Mouse (Mus musculus) forebrain, embryonic 15.5 days (tissue): ENCODE measurements at regions not wholly inside any gene's neighbourhood (a gene's known extent, or its start where the extent isn't known, plus 50 kb on each side); places are given as distances from the start of the nearest gene placed in this dataset.
"Not testable (repeated sequence)": the region's sequence is repeated elsewhere in the genome, so short reads cannot be mapped to it uniquely, and the experiment has no call there.

Experiments used
- ATAC-seq: fragments of 200-750 bp; cut with Nextera tagmentation; replicated peaks from 2 replicates; pipeline ENCODE4 v1.8.0; 2017; ENCODE audit warnings: mild to moderate bottlenecking, moderate TSS enrichment, moderate library complexity
- H3K27ac ChIP-seq: fragments of 300-500 bp; sonication (generic); replicated peaks from 2 replicates; pipeline ENCODE4 v1.5.1; 2015; ENCODE audit warnings: mild to moderate bottlenecking, inconsistent platforms
- H3K27me3 ChIP-seq: fragments of 300-500 bp; sonication (generic); 2 replicates; pipeline ENCODE4 v1.6.1; 2015; ENCODE audit warnings: inconsistent platforms
- H3K36me3 ChIP-seq: fragments of 300-500 bp; sonication (generic); 2 replicates; pipeline ENCODE4 v1.6.1; 2015; ENCODE audit warnings: mild to moderate bottlenecking, inconsistent platforms
- H3K4me1 ChIP-seq: fragments of 300-500 bp; sonication (generic); 2 replicates; pipeline ENCODE4 v1.6.1; 2015; ENCODE audit warnings: inconsistent platforms
- H3K4me2 ChIP-seq: fragments of 300-500 bp; sonication (generic); replicated peaks from 2 replicates; pipeline ENCODE4 v1.6.1; 2015; ENCODE audit warnings: mild to moderate bottlenecking, inconsistent platforms
- H3K4me3 ChIP-seq: fragments of 300-500 bp; sonication (generic); 2 replicates; pipeline ENCODE4 v1.5.1; 2015; ENCODE audit warnings: mild to moderate bottlenecking, inconsistent platforms
- H3K9ac ChIP-seq: fragments of 300-500 bp; sonication (generic); replicated peaks from 2 replicates; pipeline ENCODE4 v1.6.1; 2015; ENCODE audit warnings: mild to moderate bottlenecking, inconsistent platforms
- H3K9me3 ChIP-seq: fragments of 300-500 bp; sonication (generic); 2 replicates; pipeline ENCODE4 v1.6.1; 2016; ENCODE audit warnings: inconsistent platforms
- WGBS: fragments of 180-500 bp; shearing (Covaris S2); methylation state at CpG from one replicate; pipeline ENCODE4 v1.1.7; 2015; ENCODE audit warnings: mixed read lengths; 5-methylcytosine and 5-hydroxymethylcytosine counted together

GRCm38 (mm10) chr2:108827974-108828700, 452.4 kb upstream of the Kif18a start:
- Histone ChIP-seq H3K4me3 (no peak overlapping the region), H3K36me3 (no peaks in the 10 kb centered on the region), H3K4me1 (peaks cover 6% of the 10 kb centered on the region; the same call in 1 of the 2 replicates), H3K9me3 (no peaks in the 10 kb centered on the region), H3K9ac (no peak overlapping the region), H3K27ac (no peak overlapping the region), H3K4me2 (no peak overlapping the region), H3K27me3 (no peaks in the 10 kb centered on the region)
- ATAC-seq: no peak
- 33% methylated on average over 3 of the region's 3 CpGs for WGBS

GRCm38 (mm10) chr2:108843855-108844254, 436.7 kb upstream of the Kif18a start:
- not testable (repeated sequence) for H3K4me3 ChIP-seq, H3K9me3 ChIP-seq, H3K27me3 ChIP-seq, H3K4me1 ChIP-seq, H3K9ac ChIP-seq, H3K27ac ChIP-seq, H3K4me2 ChIP-seq, H3K36me3 ChIP-seq, ATAC-seq
- 26% methylated on average over 2 of the region's 2 CpGs for WGBS

DNA sequence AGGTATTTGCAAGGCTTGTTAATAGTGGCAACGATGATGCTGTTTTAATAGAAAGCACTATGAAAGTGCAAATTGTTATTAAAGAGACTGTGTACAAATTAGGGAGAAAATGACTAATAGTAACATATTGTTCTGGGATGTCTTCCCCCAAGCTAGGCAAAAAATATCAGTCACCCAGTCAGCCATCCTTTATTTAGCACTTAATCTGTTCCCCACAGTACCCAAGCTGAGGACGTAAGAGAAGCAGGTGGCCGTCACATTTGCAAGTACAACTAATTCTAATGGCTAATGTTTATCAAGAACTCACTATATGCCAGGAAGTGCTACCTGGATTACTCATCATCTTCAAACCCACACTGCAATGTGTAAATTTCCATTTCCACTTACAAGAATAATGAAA, 432.5 kb upstream of the Kif18a start:
- Histone ChIP-seq H3K4me3 (no peak overlapping the region), H3K9me3 (no peaks in the 10 kb centered on the region), H3K27ac (no peak overlapping the region), H3K4me2 (no peak overlapping the region), H3K9ac (no peak overlapping the region), H3K27me3 (no peaks in the 10 kb centered on the region), H3K36me3 (no peaks in the 10 kb centered on the region), H3K4me1 (no peaks in the 10 kb centered on the region)
- no peak for ATAC-seq
- 89% methylated on average over 3 of the region's 3 CpGs for WGBS

DNA sequence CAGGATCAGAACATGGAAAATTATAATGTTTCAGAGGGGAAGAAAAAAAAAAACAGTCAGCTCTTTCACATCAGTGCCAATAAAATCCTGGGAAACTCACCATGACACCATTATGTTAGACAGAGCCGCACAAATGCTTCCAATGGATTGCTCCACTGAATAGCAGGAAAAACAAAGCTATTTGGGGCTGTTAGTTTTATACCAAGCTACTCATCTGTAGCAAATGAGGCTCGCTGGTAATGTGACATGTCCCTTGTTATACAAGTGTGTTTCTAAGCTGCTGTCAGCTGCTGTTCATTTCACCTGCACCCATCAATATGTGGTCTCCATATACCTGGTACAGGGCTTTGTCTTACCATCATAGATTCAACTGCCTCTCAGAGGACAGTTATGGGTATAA, 426.1 kb upstream of the Kif18a start:
- no peak overlapping the region for H3K4me2 ChIP-seq
- no peaks in the 10 kb centered on the region for H3K27me3 ChIP-seq
- no peak overlapping the region for H3K9ac ChIP-seq
- peak; percentile 41; the same call in 1 of the 2 replicates for ATAC-seq
- no peak overlapping the region for H3K27ac ChIP-seq
- no peaks in the 10 kb centered on the region for H3K36me3 ChIP-seq
- H3K4me3 ChIP-seq: no peak overlapping the region
- 11% methylated on average over 2 of the region's 2 CpGs for WGBS
- H3K4me1 ChIP-seq: peaks cover 4% of the 10 kb centered on the region; the same call in 1 of the 2 replicates
- no peaks in the 10 kb centered on the region for H3K9me3 ChIP-seq

GRCm38 (mm10) chr2:108877141-108877540, 403.4 kb upstream of the Kif18a start:
- H3K36me3 ChIP-seq: no peaks in the 10 kb centered on the region
- H3K9ac ChIP-seq: no peak overlapping the region
- no peak overlapping the region for H3K27ac ChIP-seq
- no peaks in the 10 kb centered on the region for H3K4me1 ChIP-seq
- no peak for ATAC-seq
- WGBS: 77% methylated on average over 4 of the region's 4 CpGs
- no peaks in the 10 kb centered on the region for H3K27me3 ChIP-seq
- H3K9me3 ChIP-seq: no peaks in the 10 kb centered on the region; the same call in 1 of the 2 replicates
- H3K4me2 ChIP-seq: no peak overlapping the region
- no peak overlapping the region for H3K4me3 ChIP-seq

- 75% methylated on average over 3 of the region's 3 CpGs for WGBS
Measured at GRCm38 (mm10) chr2:108877676-108878075, 402.9 kb upstream of the Kif18a start.

GRCm38 (mm10) chr2:108904121-108904733, 376.3 kb upstream of the Kif18a start:
- Histone ChIP-seq H3K27ac (no peak overlapping the region), H3K36me3 (no peaks in the 10 kb centered on the region), H3K9ac (no peak overlapping the region), H3K4me2 (no peak overlapping the region), H3K4me1 (no peaks in the 10 kb centered on the region), H3K27me3 (no peaks in the 10 kb centered on the region), H3K9me3 (no peaks in the 10 kb centered on the region), H3K4me3 (no peak overlapping the region)
- peak; percentile 81 for ATAC-seq
- 65% methylated on average over 3 of the region's 3 CpGs for WGBS

More at GRCm38 (mm10) chr2:108877676-108878075, 402.9 kb upstream of the Kif18a start:
- Histone ChIP-seq H3K4me3 (no peak overlapping the region), H3K4me1 (no peaks in the 10 kb centered on the region), H3K4me2 (no peak overlapping the region), H3K9me3 (no peaks in the 10 kb centered on the region; the same call in 1 of the 2 replicates), H3K36me3 (no peaks in the 10 kb centered on the region), H3K27ac (no peak overlapping the region), H3K9ac (no peak overlapping the region), H3K27me3 (no peaks in the 10 kb centered on the region)
- no peak for ATAC-seq

DNA sequence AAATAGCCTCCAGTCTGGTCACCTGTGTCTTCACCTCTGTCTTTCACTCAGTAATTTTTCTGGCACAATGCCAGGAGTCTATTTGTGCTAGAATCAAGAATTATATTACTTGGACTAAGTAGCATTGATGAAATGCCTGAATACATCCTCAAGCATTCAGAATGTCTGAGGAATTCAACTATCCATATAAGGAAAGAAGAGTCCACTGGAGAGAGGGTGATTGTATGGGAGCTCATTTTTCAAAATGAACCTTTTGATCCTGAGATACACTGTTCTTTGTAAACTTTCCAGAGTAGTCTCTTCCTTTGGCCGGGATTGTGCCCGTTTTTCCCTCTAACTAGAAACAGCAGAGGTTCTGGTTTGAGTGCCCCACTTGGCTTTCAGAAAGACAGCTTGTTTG, 367.0 kb upstream of the Kif18a start:
- no peak for ATAC-seq

DNA sequence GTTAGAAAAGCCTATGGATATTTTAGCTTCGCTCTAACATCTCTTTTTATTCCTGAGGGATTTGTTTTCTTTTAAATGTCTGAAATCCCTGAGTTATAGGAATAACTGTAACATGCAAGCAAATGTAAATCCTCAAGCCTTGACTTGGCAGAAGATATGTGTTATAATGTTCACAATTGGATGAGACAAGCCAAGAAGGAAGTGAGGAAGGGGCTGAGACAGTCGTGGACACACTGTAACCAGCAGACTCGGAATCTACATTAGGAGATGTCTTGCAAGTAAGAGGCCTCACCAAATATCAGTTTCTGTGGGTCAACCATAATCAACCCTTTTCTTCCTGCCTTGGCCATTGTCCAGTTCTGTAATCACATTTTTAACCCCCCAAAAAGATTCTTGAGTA, 366.6 kb upstream of the Kif18a start:
- no peak overlapping the region for H3K27ac ChIP-seq
- H3K9ac ChIP-seq: no peak overlapping the region
- no peaks in the 10 kb centered on the region for H3K4me1 ChIP-seq
- H3K9me3 ChIP-seq: no peaks in the 10 kb centered on the region
- no peaks in the 10 kb centered on the region for H3K36me3 ChIP-seq
- no peaks in the 10 kb centered on the region for H3K27me3 ChIP-seq
- ATAC-seq: no peak
- 82% methylated on average over 3 of the region's 3 CpGs for whole genome bisulfite sequencing
- H3K4me3 ChIP-seq: no peak overlapping the region
- no peak overlapping the region for H3K4me2 ChIP-seq

More for the DNA sequence above, 367.0 kb upstream of the Kif18a start:
- Histone ChIP-seq H3K27me3 (no peaks in the 10 kb centered on the region), H3K27ac (no peak overlapping the region), H3K4me1 (no peaks in the 10 kb centered on the region), H3K4me2 (no peak overlapping the region), H3K9me3 (no peaks in the 10 kb centered on the region), H3K9ac (no peak overlapping the region), H3K4me3 (no peak overlapping the region), H3K36me3 (no peaks in the 10 kb centered on the region)
- 75% methylated on average over 2 of the region's 2 CpGs for WGBS

DNA sequence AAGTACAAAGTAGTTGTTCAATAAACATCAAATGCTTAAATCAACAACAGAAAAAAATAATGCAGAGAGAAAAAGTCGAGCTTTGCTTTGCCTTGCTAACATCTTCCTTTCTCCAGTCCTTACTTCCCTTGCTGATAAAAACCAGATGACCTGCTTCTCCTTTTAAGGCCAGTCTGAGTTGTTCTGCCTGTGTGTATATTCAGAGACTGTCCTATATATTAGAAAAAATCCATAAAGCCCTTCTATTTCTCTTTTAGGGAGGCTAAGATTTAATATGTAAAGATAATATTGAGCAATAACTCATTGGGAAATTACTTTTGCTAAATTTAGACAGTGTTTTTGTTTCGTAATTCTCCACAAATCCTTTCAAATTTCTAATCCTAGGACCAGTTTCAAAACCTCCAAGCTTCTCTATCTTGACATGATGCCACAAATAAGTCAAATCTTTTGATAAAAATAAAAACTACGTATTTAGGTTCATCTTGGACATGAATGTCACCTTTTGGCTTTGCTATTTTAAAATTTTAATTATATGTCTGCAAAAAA, 361.0 kb upstream of the Kif18a start:
- Histone ChIP-seq H3K4me3 (no peak overlapping the region), H3K9ac (no peak overlapping the region), H3K9me3 (no peaks in the 10 kb centered on the region), H3K4me2 (no peak overlapping the region), H3K27me3 (no peaks in the 10 kb centered on the region), H3K27ac (no peak overlapping the region), H3K4me1 (no peaks in the 10 kb centered on the region), H3K36me3 (no peaks in the 10 kb centered on the region)
- 88% methylated on average over 3 of the region's 3 CpGs for WGBS
- no peak for ATAC-seq

DNA sequence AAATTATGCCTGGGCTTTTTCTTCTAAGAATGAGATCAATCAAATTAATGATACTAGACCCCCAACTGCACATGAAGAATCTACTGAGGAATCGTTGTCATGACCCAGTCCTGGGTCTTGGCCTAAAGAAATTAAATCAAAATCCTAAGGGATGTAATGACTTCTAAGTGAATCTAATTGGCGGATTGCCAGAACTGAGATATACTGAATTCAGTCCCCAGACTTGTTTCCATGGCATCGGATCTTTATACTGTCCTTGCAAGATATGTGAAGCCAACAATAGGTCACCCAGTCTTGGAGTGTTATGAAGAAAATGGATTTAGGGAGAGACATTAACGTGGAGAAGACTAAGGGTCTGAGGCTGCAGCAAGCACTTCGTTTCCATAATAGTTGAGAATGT, 360.4 kb upstream of the Kif18a start:
- H3K9me3 ChIP-seq: no peaks in the 10 kb centered on the region
- no peaks in the 10 kb centered on the region for H3K27me3 ChIP-seq
- H3K36me3 ChIP-seq: no peaks in the 10 kb centered on the region
- ATAC-seq: no peak
- WGBS: 54% methylated on average over 5 of the region's 5 CpGs
- H3K27ac ChIP-seq: no peak overlapping the region
- no peak overlapping the region for H3K4me2 ChIP-seq
- H3K4me3 ChIP-seq: no peak overlapping the region
- no peak overlapping the region for H3K9ac ChIP-seq
- no peaks in the 10 kb centered on the region for H3K4me1 ChIP-seq

GRCm38 (mm10) chr2:108935981-108936762, 344.4 kb upstream of the Kif18a start:
- 31% methylated on average over 5 of the region's 5 CpGs for WGBS
- Histone ChIP-seq H3K4me1 (peaks cover 10% of the 10 kb centered on the region), H3K36me3 (no peaks in the 10 kb centered on the region), H3K9ac (no peak overlapping the region), H3K4me2 (no peak overlapping the region; the same call in 1 of the 2 replicates), H3K9me3 (no peaks in the 10 kb centered on the region), H3K4me3 (no peak overlapping the region), H3K27me3 (no peaks in the 10 kb centered on the region), H3K27ac (peak overlapping the region; percentile 4; the same call in 1 of the 2 replicates)
- ATAC-seq: peak; percentile 86
